Mouse (Mus musculus) CD4-positive naive resting alpha-beta T cell, adult 76 days (primary cell): ENCODE measurements around the gene Gfer. TPM values are rescaled to one million over a fixed set of nuclear protein-coding genes. Genes with fewer than 3 reads are reported as not detected.

Experiments used
- total RNA-seq: library from RNA; stranded (reverse); gene quantifications from one replicate; pipeline ENCODE4 v1.2.4, GENCODE M21; 2023

Gfer gene
- 14.5 TPM for total RNA-seq

GRCm38 (mm10) chr17:24696011-24696697 is at the start of gene Gfer, which contains the start of gene Noxo1:
Gene Gfer, minus strand, starts transcription at chr17:24696156.
Gene Noxo1, plus strand, starts transcription at chr17:24696234.

GRCm38 (mm10) chr17:24736330-24737051 is 40.5 kb upstream of the Gfer start, which contains the start of gene Msrb1:
Gene Msrb1, plus strand, starts transcription at chr17:24736642.

DNA sequence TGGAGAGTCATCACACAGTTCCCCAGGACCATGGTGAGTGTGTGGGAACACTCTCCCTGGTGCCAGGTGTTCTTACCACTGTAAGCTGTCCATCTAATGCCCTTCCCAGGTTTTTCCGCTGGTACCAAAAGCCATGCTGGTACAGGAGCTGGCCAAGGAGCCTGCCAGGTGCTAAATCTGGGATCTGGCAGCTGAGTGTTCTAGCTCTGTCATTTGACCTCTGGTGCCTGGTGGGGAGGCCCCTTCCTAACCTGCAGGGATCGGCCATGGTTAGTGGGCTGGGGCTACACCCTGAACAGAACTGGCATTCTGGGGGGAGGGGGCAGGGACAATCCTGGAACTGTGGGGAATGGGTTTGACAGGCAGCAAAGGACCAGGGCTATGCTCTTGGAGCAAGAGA is 31.7 kb upstream of the Gfer start, which contains the start of gene Rpl3l:
Gene Rpl3l (plus strand): TSS at position 203 of the 400 bp plus-strand sequence.

GRCm38 (mm10) chr17:24724184-24724583 is 28.2 kb upstream of the Gfer start, which contains the start of gene Ndufb10:
Gene Ndufb10, minus strand, starts transcription at chr17:24724478.

GRCm38 (mm10) chr17:24717943-24718342 is 22.0 kb upstream of the Gfer start, which contains the start of the genes Rnf151 and Rps2:
Gene Rnf151, minus strand, starts transcription at chr17:24718063.
Gene Rps2, plus strand, starts transcription at chr17:24718116.

DNA sequence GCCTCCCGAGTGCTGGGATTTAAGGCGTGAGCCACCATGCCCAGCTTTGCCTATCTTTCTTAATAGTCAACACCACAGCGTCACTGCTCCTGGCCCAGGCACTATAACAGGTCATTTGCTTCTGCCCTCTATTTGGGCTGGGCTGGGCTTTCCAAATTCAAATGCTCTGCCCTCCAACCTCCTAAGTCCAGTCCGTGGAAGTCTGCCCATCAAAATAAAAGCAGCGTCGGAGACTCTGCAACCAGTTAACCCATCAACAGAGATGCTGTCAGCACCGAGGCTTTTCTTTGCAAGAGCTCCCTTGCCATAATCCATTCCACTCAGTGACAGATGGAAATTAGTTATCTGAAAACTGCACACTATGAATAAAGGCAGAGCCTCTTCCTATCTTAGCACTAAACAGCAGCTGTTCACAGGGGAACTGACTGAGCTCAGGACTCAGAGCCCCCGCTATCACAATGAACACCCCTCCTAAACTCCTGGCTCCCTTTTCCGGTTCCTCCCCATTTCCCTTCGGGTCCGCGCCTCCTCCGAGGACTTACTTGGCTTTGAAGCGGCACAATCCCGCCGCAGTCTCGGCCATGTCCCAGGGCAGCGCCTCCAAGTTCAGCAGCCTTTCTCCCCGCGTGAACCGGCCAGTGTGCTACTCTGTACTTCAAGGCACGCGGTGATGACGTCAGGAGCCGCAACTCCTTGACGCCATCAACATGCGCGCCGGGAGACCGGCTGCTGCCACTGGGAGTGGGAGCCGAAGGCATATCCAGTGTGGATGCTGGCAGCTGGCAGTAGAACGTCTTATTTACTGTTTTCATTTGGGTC is 11.2 kb upstream of the Gfer start, which contains the start of gene Tbl3:
Gene Tbl3 (minus strand): TSS at position 679 of the 819 bp plus-strand sequence.

DNA sequence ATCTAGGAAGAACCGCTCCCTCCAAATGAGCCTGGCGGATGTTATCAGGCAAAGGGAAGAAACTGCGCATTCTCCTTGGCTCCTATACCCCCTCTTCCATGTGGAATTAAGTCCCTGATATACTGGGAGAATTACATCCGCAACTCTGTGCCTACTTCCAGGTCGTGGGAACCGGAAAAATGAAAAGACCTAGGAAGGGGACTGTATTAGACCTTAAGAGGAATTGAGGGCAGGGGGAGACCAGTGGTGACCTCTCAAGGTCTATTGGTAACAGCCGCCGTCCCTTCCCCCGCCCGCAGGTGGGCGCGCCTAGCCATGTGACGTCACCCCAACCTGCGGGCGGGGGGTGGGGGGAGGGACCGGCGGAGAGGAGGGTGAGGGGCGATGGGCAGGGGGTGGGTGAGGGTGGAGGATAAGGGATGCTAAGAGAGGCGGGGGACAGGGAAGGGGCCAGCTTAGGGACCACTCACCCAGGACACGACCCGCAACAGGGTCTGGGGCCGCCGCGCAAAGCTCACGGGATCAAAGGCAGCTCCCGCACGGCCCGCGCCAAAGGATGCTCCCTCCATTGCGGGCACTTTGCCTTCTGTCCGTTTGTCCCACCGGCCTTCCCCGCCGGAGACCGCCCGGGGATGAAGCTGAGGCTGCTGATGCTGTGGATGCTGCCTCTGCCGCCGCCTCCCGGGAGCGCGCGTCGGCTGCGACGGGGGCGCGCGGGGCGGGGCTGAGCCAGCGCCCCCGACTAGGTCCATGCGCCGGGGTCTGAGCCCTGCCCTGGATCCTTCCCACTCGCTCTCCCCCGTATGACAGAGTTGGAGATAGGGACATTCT is 6.5 kb downstream of the Gfer start, which contains the start of gene Syngr3:
Gene Syngr3 (minus strand): TSS at position 705 of the 831 bp plus-strand sequence.

DNA sequence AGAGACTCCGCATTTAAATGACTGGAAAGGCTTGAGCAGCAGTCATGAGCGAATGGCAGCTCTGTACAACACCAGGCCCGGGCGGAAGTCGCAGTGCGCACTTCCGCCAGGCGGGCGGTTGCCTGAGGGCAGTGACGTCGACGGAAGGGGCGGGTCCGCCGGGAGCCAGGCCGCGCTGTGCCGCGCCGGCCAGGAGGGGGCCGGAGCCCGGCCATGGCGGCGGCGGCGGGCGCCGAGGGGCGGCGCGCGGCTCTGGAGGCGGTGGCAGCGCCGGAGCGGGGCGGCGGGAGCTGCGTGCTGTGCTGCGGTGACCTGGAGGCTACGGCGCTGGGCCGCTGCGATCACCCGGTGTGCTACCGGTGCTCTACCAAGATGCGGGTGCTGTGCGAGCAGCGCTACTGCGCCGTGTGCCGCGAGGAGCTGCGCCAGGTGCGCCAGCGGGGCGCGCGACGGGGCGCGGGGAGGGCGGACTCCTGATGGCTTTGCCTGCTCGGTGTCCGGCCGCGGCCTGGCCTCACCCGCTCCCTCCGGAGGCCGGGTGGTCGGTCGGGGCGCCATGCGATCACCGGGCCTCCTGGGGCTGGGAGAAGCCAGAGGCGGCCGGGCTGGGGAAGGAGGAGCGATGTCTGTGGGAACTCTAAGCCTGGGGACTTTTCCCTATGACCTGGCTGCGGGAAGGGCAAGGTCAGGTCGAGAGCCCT is 26.3 kb downstream of the Gfer start, which contains the start of gene Zfp598:
Gene Zfp598 (plus strand): TSS at position 143 of the 701 bp plus-strand sequence.

GRCm38 (mm10) chr17:24658017-24658758 is 37.8 kb downstream of the Gfer start, which contains the start of gene Npw:
Gene Npw, minus strand, starts transcription at chr17:24658457.

DNA sequence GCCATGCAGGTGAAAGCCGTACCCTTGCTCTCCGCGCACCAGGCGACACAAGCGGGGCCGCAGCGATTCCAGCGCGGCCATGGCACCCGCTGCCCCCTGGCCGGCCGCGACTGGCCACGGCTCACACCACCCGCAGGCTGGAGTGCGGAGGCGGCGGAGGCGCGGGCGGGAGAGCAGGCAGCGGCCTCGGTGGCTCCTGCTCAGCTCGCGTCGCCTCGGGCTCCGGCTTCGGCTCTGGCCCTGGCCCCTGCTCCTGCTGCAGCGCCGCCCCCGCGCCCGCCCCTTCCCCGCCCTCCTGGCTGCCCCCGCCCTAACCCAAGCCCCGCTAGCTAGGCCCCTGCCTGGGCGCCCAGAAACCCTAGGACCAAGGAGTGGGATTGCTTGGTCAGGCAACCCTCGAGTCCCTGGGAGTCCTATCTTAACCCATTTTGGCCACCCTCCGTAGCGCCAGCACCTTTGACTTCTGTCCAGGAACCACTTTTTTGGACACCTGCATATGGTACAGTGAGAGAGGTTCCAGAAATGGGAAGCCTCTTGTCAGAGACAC is 45.8 kb downstream of the Gfer start, which contains the start of gene Slc9a3r2:
Gene Slc9a3r2 (minus strand): TSS at position 258 of the 547 bp plus-strand sequence.

Other genes starting within 250 kb of the Gfer start
- 68.1 TPM for gene E4f1, start 225.8 kb downstream of the Gfer start, total RNA-seq
- gene Pgp, start 225.8 kb downstream of the Gfer start, total RNA-seq, result 10.9 TPM
- 0.59 TPM for gene Bricd5, start 222.3 kb downstream of the Gfer start, total RNA-seq
- 12.4 TPM for gene Mlst8, start 217.1 kb downstream of the Gfer start, total RNA-seq
- not detected for gene Caskin1, start 207.6 kb downstream of the Gfer start, total RNA-seq
- gene Traf7, start 168.2 kb downstream of the Gfer start, total RNA-seq, result 189 TPM
- gene Rab26, start 161.9 kb downstream of the Gfer start, total RNA-seq, result 1.8 TPM
- 86.7 TPM for gene Pkd1, start 146.3 kb downstream of the Gfer start, total RNA-seq
- gene Tsc2, start 63.5 kb downstream of the Gfer start, total RNA-seq, result 56.1 TPM
- gene Nthl1, start 63.5 kb downstream of the Gfer start, total RNA-seq, result 2.0 TPM
- 0.73 TPM for gene Slc9a3r2, start 45.8 kb downstream of the Gfer start, total RNA-seq
- gene Npw, start 37.7 kb downstream of the Gfer start, total RNA-seq, result not detected
- gene Zfp598, start 26.5 kb downstream of the Gfer start, total RNA-seq, result 63.8 TPM
- not detected for gene Syngr3, start 6.2 kb downstream of the Gfer start, total RNA-seq
- gene Noxo1, start 78 bp upstream of the Gfer start, total RNA-seq, result 2.7 TPM
- 29.7 TPM for gene Tbl3, start 11.5 kb upstream of the Gfer start, total RNA-seq
- not detected for gene Rnf151, start 21.9 kb upstream of the Gfer start, total RNA-seq
- gene Rps2, start 22.0 kb upstream of the Gfer start, total RNA-seq, result 1,468 TPM
- 64.9 TPM for gene Ndufb10, start 28.3 kb upstream of the Gfer start, total RNA-seq
- gene Rpl3l, start 31.7 kb upstream of the Gfer start, total RNA-seq, result not detected
- 31.3 TPM for gene Msrb1, start 40.5 kb upstream of the Gfer start, total RNA-seq
- gene Hs3st6, start 56.8 kb upstream of the Gfer start, total RNA-seq, result not detected
- gene Meiob, start 108.1 kb upstream of the Gfer start, total RNA-seq, result not detected
- 29.9 TPM for gene Hagh, start 144.0 kb upstream of the Gfer start, total RNA-seq
- gene Fahd1, start 154.2 kb upstream of the Gfer start, total RNA-seq, result 2.1 TPM
- not detected for gene Igfals, start 169.8 kb upstream of the Gfer start, total RNA-seq
- gene Nubp2, start 190.2 kb upstream of the Gfer start, total RNA-seq, result 56.2 TPM
- 27.0 TPM for gene Spsb3, start 190.5 kb upstream of the Gfer start, total RNA-seq
- gene Eme2, start 198.9 kb upstream of the Gfer start, total RNA-seq, result 66.7 TPM
- gene Mrps34, start 199.0 kb upstream of the Gfer start, total RNA-seq, result 40.3 TPM
- 15.3 TPM for gene Nme3, start 200.3 kb upstream of the Gfer start, total RNA-seq
- gene Mapk8ip3, start 240.8 kb upstream of the Gfer start, total RNA-seq, result 222 TPM